Mouse (Mus musculus) left cerebral cortex, postnatal 10 days (tissue): ENCODE data around the gene Pdss2. TPM values are rescaled to one million over a fixed set of nuclear protein-coding genes. Genes with fewer than 3 reads are reported as not detected.
"Not testable (repeated sequence)": the region's sequence is repeated elsewhere in the genome, so short reads cannot be mapped to it uniquely, and the experiment has no call there.

ENCODE experiments used
- DNase-seq, 2 experiments: peaks; one replicate each; pipeline ENCODE4 v3.0.0; 2021 to 2022; ENCODE audit warnings: low spot score in 2 of 2, mixed read lengths in 1 of 2; ENCODE audit errors: extremely low spot score in 1 of 2
- intact Hi-C: fragments of 180-260 bp; cut with DNase I; formaldehyde crosslinking; loops from one replicate; pipeline ENCODE4 v1.15.1; 2025
- total RNA-seq, 2 experiments: library from RNA; stranded (reverse); gene quantifications; 2 replicates each; pipeline ENCODE4 v1.2.3; 2021

Gene Pdss2
- total RNA-seq, 2 experiments from 2014 or later: 20.2 to 20.4 TPM

DNA sequence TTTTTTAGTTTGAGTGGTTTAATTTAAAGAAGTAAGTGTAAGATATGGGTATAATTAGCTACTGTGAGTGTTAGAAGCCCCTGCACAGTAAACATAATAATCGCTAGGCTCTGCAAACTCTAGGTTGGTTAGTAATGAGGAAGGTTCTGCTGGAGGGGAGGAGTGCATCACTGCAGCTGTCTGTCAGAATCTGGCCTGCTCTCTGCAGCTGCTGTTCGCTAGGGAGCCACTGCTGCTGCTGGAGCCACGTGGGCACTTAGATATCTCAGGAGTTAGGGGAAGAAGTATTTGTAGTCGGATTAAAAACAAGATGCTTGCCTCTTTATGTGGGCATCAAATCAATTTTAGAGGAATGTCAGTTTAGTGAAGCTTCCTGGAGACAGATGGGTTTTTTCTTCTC, 13.2 kb downstream of the Pdss2 start:
- intact Hi-C loops: no loop called here
- DNase-seq: no peak

DNA sequence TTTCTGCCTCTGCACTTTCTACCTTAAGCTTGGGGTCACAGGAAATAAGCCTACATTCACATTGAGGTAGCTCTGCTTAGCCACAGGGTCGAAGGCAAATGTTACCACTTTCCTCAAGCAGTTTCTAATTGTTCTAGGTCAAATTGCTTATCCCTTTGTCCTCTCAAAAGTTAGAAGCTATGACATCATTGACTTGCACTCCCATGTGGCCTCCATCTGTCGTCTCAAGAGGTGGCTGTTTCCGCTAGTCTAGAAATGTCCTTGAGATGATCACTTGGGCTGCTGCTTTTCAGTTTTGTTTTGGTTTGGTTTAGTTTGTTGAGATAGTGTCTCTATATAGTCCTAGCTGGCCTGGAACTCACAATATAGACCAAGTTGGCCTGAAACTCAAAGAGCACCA, 13.7 kb downstream of the Pdss2 start:
- no peak for DNase-seq
- intact Hi-C loops: no loop called here

DNA sequence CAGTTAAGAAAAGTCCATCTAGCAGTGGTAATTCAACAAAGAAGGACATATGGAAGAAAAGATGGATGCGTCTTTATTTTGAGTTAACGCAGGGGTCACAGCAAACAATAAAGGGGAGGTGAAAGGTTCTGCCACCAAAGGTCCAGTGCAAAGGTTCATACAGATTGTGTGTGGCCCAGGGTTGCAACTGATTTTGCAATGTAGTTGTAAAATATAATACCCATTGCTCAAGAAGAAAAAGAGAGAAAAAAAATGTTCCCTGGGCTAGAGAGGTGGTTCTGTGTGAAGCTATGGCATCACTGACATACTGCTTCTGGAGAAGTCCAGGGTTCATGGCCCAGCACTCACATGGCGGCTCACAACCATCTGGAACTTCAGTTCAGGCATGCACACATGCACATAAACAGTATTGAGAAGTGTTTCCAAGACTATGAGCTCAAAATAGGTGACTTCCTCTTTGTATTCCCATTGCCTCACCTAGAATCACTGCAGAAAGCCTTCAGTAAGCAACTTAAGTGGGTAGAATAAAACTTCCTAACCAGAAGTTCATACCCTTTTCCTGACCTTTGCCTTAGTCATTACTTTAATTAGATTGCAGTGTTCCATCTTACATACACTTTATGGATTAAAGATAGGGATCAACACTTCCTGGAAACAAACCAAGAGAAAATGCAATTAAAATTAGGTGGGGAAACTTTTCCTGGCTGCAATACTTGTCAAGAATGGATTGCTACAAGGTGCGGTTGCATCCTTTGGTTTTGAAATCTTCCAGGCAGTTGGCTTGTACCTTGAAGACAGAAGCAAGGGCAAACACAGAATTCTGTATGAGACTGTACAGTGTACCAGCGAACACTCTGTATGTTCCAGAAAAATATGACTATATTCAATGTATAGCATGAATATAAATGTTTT, 14.7 kb downstream of the Pdss2 start:
- intact Hi-C loops: no loop called here
- no peak for DNase-seq

- no peak for DNase-seq
- intact Hi-C loops: no loop called here
Measured at GRCm38 (mm10) chr10:43242215-43242614, 20.9 kb downstream of the Pdss2 start.

DNA sequence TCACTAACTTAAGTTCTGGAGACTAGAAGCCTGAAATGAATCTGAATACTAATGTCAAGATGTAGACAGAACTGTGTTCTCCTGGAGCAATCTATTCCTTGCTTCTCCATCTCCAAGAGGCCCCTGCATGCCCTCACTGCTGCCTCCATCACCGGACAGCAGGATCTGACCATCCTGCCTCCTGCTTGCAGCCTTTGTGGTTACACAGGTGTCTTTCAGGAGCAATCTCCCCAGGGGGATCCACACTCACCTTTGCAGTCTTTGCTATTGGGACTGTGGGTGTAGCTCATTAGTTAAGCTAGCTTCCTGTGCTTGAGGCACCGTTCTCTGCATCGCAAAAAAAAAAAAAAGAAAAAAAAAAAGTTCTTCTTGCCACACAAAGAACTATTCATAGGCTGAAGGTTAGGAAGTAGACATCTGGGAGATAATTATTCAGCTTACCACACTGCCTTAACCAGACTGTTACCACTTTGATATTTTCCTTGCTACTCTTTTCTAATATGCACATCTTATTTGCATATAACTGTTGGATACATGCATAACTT, 23.0 kb downstream of the Pdss2 start:
- intact Hi-C loops: no loop called here

DNA sequence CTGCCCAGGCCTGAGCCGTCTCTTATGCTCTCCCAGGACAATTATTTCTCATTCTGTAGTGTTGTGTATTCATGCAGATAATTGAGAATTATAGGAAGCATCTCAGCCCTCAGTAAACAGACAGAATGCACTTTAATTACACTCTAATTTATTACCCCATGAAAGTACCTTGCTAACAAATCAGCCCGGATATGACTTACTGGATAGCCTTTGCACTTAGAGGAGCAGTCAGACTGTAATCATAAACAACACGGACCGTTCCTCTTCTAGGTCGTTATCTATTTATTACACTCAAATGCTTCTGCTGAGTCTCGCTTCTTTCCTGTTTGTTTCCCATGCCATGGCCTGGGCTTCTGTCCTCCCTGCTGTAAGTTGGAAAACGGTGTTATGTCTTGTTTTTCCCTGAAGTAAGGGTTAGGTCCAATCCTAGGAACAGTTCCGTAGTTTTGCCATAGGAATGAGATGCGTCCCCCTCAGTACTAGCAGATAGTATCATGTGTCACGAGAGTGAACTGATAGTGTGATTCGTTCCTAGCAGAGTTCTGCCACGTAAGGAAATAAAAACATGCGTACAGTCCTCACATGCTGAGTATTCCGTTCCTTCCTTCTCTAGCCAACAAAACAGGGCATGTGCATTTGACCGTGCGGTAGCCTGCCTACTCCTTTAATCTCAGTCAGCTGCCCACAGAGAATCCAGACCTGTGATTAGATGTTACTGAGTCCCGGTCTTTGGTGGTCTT, 24.3 kb downstream of the Pdss2 start:
- DNase-seq: no peak
- intact Hi-C loops: no loop called here

More for the DNA sequence above, 23.0 kb downstream of the Pdss2 start:
- no peak for DNase-seq

DNA sequence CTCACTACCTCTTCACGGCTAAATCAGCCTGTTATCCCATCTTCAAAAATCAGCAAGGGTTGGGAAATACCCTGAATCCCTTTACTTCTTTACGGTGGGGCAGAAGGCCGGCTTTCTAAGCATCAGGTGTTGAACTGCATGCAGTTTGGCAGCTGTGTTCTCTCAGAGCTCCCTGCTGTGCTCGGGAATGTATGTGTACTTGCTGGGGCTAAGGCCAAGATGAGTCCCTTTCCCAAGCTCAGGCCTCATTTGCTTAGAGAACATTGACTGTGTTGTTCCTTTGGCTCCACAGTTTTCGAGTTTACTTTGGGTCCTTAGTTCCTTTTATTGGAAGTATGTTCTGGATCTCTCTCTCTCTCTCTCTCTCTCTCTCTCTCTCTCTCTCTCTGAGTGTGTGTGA, 26.7 kb downstream of the Pdss2 start:
- intact Hi-C loops: no loop called here
- peak in 1 of 2 experiments; percentile 25 for DNase-seq

DNA sequence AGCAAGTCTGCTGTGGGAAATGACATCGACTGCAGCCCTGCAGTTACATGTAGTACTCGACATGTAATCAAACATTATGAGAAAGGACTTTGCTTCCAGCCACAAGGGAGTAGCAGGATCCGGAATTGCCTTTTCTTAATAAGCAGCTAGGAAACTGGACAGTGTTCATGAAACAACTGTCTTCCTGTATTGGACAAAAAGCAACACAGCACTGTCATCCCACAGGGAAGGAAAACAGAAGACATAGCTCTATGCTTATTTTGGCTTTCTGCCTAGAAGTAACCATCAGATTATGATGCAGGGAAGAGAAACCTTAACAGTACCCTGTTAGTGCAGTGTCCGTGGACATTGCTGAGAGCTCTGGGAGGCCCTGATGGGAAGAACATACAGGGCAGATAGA, 31.0 kb downstream of the Pdss2 start:
- no peak for DNase-seq
- intact Hi-C loops: no loop called here

DNA sequence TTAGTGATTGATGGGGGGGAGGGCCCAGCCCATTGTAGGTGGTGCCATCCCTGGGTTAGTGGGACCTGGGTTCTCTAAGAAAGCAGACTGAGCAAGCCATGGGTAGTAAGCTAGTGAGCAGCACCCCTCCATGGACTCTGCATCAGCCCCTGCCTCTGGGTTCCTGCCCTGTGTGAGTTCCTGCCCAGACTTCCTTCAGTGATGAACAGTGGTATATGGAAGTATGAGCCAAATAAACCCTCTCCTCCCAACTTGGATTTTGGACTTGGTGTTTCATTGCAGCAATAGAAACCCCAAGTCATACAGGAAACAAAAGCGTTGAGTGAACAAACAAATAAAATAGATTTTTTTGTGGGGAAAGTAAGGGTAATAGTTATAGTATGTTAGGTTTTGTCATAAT, 35.7 kb downstream of the Pdss2 start:
- intact Hi-C loops, DNase-seq: not testable (repeated sequence)

- DNase-seq, intact Hi-C loops: not testable (repeated sequence)
Measured at GRCm38 (mm10) chr10:43257500-43257899, 36.2 kb downstream of the Pdss2 start.

DNA sequence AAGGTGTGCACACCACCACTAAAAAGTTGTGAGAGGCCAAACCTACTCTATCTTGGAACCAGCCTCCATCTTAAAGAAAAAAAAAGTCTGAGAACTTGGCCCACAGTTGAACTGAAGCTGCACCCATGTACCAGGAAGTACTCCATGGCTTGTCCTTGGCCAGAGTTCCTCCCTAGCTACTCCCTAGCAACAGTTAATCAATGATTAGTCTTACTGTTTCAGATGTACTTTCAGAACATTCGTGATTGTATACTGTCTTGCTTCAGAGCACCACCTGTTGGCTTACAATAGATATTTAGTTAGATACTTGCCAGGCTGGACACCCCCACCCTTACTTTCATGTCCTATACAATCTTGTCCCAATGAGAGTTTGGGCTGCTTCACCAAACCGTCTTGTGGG, 50.0 kb downstream of the Pdss2 start:
- intact Hi-C loops: no loop called here
- no peak for DNase-seq

DNA sequence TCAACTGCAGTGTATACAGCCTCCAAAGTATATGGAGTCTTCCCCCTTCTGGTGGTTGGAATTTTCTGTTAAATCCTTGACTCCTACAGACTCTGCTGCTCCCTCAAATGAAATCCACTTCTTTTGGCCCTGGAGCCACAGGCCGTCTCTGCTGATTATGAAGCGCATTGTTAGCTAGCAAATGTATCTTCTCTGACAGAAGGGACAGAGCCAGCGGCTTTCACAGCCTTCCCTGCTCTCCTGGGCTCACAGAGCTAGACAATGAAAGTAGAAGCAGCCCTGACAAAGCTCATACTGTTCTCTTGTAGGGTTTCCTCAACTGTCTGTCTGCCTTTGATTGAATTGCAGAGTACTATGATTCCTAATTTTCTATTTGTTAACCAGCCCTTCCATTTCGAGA, 51.1 kb downstream of the Pdss2 start:
- no peak for DNase-seq
- intact Hi-C loops: no loop called here

DNA sequence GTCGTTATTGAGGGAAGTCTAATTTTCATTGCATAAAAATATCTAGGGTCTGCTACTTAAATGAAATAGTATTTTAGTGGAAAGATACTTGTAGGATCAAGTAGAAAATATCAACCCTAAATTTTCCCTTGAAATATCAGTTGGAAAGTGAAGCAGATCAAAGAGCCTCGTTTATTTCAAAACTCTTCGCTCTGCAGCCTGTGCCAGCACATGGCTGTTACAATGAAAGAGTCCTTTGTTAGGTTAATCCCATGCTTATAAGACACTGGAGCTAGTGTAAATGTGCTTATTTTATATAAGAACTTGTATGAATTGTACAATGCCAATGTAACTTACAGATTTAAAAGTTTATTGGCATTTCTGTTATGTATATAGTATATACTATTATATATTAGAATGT, 51.8 kb downstream of the Pdss2 start:
- DNase-seq: no peak
- intact Hi-C loops: no loop called here

GRCm38 (mm10) chr10:43275446-43275845, 54.2 kb downstream of the Pdss2 start:
- intact Hi-C loops: loop anchor here (5.0 kb wide), 1 partner anchor 53 kb away; the partner anchor contains the start of gene Pdss2
- DNase-seq: no peak

GRCm38 (mm10) chr10:43276116-43276659, 54.9 kb downstream of the Pdss2 start:
- intact Hi-C loops: loop anchor here (5.0 kb wide), 1 partner anchor 54 kb away; the partner anchor contains the start of gene Pdss2
- DNase-seq: no peak

- intact Hi-C loops: loop anchor here (5.0 kb wide), 1 partner anchor 55 kb away; the partner anchor contains the start of gene Pdss2
- no peak for DNase-seq
Measured at GRCm38 (mm10) chr10:43277266-43278145, 56.2 kb downstream of the Pdss2 start.

- DNase-seq: peak in 1 of 2 experiments; percentile 54
- intact Hi-C loops: loop anchor here (5.0 kb wide), 1 partner anchor 57 kb away; the partner anchor contains the start of gene Pdss2
Measured at GRCm38 (mm10) chr10:43279637-43280288, 58.5 kb downstream of the Pdss2 start.

DNA sequence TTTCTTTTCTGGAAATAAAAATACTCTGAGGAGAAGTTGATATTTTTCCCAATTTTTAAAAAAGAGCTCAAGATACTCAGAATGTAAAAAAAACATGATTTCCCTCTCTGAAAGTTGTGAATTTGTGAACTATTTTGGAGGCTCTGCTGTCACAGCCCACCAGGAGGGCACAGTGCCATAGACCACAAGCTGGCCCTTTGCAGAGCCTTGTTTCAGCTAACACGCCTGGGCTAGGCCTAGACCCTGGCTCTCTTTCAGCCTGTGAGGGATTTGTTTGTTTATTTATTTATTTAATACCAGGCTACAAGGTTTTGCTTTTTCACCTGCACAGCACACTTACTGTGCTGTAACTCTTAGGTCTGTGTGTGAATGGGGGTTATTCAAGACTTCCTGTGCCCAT, 64.3 kb downstream of the Pdss2 start:
- intact Hi-C loops: no loop called here
- no peak for DNase-seq
